Mouse (Mus musculus): Measurements from ENCODE around the gene Gm44973.

- TF ChIP-seq CTCF (IDR thresholded peaks at IDR 0.05; ENCODE audit: low read depth, low read length) (no peak), POLR2A (IDR thresholded peaks at IDR 0.05; ENCODE audit: extremely low read depth, insufficient read depth, low read length) (no peak)
These were observed 29.7 kb downstream of the Gm44973 start for GRCm38 (mm10) chr7:5044981-5045380.
